Mouse (Mus musculus) layer of hippocampus, adult 11-12 months (tissue): ENCODE measurements around the gene Zfp612.

Experiments
- DNase-seq: peaks from one replicate; pipeline ENCODE4 v3.0.0; 2022; ENCODE audit warnings: low spot score

The Zfp612 gene

DNA sequence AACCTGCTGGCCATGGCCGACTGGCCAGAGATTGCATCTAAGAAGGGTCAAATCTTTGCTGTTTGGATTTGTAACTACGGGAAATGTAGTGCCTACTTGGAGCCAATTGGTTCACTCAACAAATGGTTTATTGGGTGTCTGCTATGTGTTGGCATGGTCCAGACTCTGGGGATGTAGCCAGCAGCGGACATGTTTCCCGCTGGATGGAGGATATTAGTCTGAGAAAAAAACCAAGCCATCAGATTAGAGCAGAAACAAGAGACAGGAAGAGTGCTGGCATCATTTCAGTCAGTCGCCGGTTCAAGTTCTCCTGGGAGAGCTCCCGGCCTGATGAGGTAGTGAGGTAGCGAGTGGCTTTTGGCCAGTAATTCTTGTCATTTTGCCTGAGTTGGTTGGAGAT, 54.7 kb downstream of the Zfp612 start:
- DNase-seq, result no peak

DNA sequence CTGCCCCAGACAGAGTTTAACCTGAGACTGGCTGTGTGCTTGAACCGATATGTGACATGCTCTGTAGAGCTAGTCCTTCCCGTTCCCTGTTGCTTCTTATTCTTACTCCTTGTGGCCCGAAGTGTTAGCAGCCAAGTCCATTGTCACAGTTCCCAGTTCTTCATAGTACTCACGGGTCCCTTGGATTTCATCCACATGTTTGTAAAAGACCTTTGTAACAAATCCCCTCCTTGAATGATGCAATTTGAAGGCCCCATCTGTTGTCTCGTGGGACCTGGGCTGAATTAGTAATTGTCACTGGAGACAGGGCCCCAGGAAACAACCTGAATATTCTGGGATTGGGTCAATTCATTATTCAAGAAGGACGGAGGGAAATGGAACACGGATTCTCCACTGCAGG, 56.0 kb downstream of the Zfp612 start:
- no peak for DNase-seq

DNA sequence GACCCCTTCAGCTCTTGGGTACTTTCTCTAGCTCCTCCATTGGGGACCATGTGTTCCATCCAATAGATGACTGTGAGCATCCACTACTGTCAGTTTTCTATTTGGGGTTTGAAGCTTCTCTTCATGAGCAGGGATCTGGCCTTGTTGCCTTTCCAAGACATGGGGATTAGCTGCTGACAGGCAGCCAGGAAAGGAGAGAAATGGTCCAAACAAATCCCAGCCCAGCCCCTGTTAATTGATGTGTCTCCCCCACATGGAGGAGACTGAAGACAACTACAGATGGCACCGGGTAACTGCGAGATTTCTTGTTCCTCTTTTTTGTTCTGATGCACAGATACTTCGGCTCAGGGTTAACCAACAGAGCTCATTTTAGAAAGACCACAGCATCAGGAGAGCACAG, 60.6 kb downstream of the Zfp612 start:
- no peak for DNase-seq

DNA sequence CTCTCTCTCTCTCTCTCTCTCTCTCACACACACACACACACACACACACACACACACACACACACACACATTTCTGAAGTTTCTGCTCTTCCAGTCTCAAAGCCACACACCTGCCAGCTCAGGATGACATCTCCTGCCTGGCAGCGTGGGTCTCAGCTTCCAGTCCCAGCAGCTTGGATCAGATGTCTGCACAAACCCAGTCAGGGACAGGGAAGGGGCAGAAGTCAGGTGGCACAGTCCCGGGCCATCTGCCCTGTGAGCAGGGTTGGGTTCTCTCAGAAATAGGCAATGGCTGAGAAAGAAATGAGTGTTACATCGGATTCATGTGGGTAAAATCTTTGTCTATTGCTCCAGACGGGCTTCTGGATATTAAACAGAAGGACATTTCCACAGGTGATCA, 61.2 kb downstream of the Zfp612 start:
- no peak for DNase-seq
